Mouse (Mus musculus) fibroblast of lung, adult 2 months (primary cell): ENCODE data around the gene Irgc1.
"Not testable (repeated sequence)": the region's sequence is repeated elsewhere in the genome, so short reads cannot be mapped to it uniquely, and the experiment has no call there.

Experiments
- DNase-seq: peaks from one replicate; pipeline ENCODE4 v3.0.0-alpha.2; 2011; ENCODE audit warnings: low read depth

The Irgc1 gene

GRCm38 (mm10) chr7:24451855-24452311 is at the start of gene Irgc1:
Gene Irgc1 (minus strand): TSS chr7:24452297.
- DNase-seq: no peak

GRCm38 (mm10) chr7:24501492-24501891 is 49.4 kb upstream of the Irgc1 start:
- DNase-seq: no peak

- DNase-seq: no peak
Observed at GRCm38 (mm10) chr7:24500929-24501328, 48.8 kb upstream of the Irgc1 start.

GRCm38 (mm10) chr7:24499856-24500577 is 47.9 kb upstream of the Irgc1 start:
- no peak for DNase-seq

GRCm38 (mm10) chr7:24488303-24488702 is 36.2 kb upstream of the Irgc1 start:
- no peak for DNase-seq

- DNase-seq: no peak
Observed at GRCm38 (mm10) chr7:24487403-24487802, 35.3 kb upstream of the Irgc1 start.

- no peak for DNase-seq
Observed at GRCm38 (mm10) chr7:24486654-24487130, 34.6 kb upstream of the Irgc1 start.

- DNase-seq: no peak
Observed at GRCm38 (mm10) chr7:24485481-24485880, 33.4 kb upstream of the Irgc1 start.

GRCm38 (mm10) chr7:24483291-24483690 is 31.2 kb upstream of the Irgc1 start:
- not testable (repeated sequence) for DNase-seq

GRCm38 (mm10) chr7:24482208-24483020 is 30.3 kb upstream of the Irgc1 start:
- no peak for DNase-seq

- DNase-seq: no peak
Observed at GRCm38 (mm10) chr7:24481474-24482207, 29.5 kb upstream of the Irgc1 start, which contains the start of gene Cadm4. Gene Cadm4 (plus strand): TSS chr7:24482023.

- no peak for DNase-seq
Observed at GRCm38 (mm10) chr7:24480986-24481473, 28.9 kb upstream of the Irgc1 start.

- DNase-seq: no peak
Observed at GRCm38 (mm10) chr7:24480121-24480941, 28.2 kb upstream of the Irgc1 start.

- DNase-seq: no peak
Observed at GRCm38 (mm10) chr7:24479685-24480084, 27.6 kb upstream of the Irgc1 start.

GRCm38 (mm10) chr7:24478911-24479310 is 26.8 kb upstream of the Irgc1 start:
- DNase-seq: no peak

- DNase-seq: no peak
Observed at GRCm38 (mm10) chr7:24476856-24477255, 24.8 kb upstream of the Irgc1 start.

GRCm38 (mm10) chr7:24476338-24476737 is 24.2 kb upstream of the Irgc1 start:
- DNase-seq: no peak

- no peak for DNase-seq
Observed at GRCm38 (mm10) chr7:24474811-24475506, 22.9 kb upstream of the Irgc1 start.

GRCm38 (mm10) chr7:24473913-24474529 is 21.9 kb upstream of the Irgc1 start:
- DNase-seq: no peak

- DNase-seq: no peak
Observed at GRCm38 (mm10) chr7:24472937-24473336, 20.8 kb upstream of the Irgc1 start.
